Mouse (Mus musculus) liver, embryonic 13.5 days (tissue): ENCODE measurements around the gene Ap4b1. TPM values are rescaled to one million over a fixed set of nuclear protein-coding genes. Genes with fewer than 3 reads are reported as not detected.

ENCODE experiments used
- polyA plus RNA-seq: library from polyadenylated mRNA; unstranded; fragments of >200 nt; fragmentation: Nextera tagmentation; extraction: Ambion mirVana; gene quantifications from 2 replicates; pipeline ENCODE4 v1.2.1, GENCODE M21; 2015

Ap4b1 gene
- polyA plus RNA-seq, 1 experiment from 2014 or later, result 13.2 TPM

Other genes starting within 250 kb of the Ap4b1 start
- not detected in 2 replicates for gene Syt6, start 234.3 kb upstream of the Ap4b1 start, polyA plus RNA-seq
- 0.18 and 0.21 TPM in 2 replicates for gene Atg4a-ps, start 163.5 kb upstream of the Ap4b1 start, polyA plus RNA-seq
- 2.7 and 2.8 TPM in 2 replicates for gene Olfml3, start 71.5 kb upstream of the Ap4b1 start, polyA plus RNA-seq
- not detected in 2 replicates for gene Gm10964, start 70.2 kb upstream of the Ap4b1 start, polyA plus RNA-seq
- gene Hipk1, start 18.0 kb upstream of the Ap4b1 start, polyA plus RNA-seq, result 12.8 and 14.2 TPM in 2 replicates
- gene Dclre1b, start 76 bp upstream of the Ap4b1 start, polyA plus RNA-seq, result 30.3 and 33.0 TPM in 2 replicates
- gene Gm43064, start 53 bp downstream of the Ap4b1 start, polyA plus RNA-seq, result 0.42 and 0.67 TPM in 2 replicates
- gene Bcl2l15, start 23.1 kb downstream of the Ap4b1 start, polyA plus RNA-seq, result 1.9 and 2.1 TPM in 2 replicates
- 2.0 and 2.2 TPM in 2 replicates for gene Ptpn22, start 50.3 kb downstream of the Ap4b1 start, polyA plus RNA-seq
- 4.2 and 5.2 TPM in 2 replicates for gene Rsbn1, start 104.6 kb downstream of the Ap4b1 start, polyA plus RNA-seq
- 6.7 and 6.8 TPM in 2 replicates for gene Phtf1, start 158.6 kb downstream of the Ap4b1 start, polyA plus RNA-seq